Mouse (Mus musculus) macrophage (primary cell): Measurements from ENCODE around the gene H2-Aa. TPM values are rescaled to one million over a fixed set of nuclear protein-coding genes. Genes with fewer than 3 reads are reported as not detected.
A peak's percentile ranks its signal among the peaks of the same experiment; 100 is the strongest.

Experiments used
- H3K27ac ChIP-seq: fragments of 350-480 bp; formaldehyde crosslinking; 2 replicates; pipeline ENCODE4 v1.9.0; 2021
- H3K36me3 ChIP-seq: fragments of 350-480 bp; formaldehyde crosslinking; 2 replicates; pipeline ENCODE4 v1.9.0; 2021; ENCODE audit errors: inconsistent target
- H3K4me3 ChIP-seq: fragments of 350-480 bp; formaldehyde crosslinking; 2 replicates; pipeline ENCODE4 v1.9.0; 2021; ENCODE audit errors: inconsistent target
- H3K79me2 ChIP-seq: fragments of 350-480 bp; formaldehyde crosslinking; 2 replicates; pipeline ENCODE4 v1.9.0; 2021; ENCODE audit errors: inconsistent target
- WGBS: methylation state at CpG from one replicate; pipeline ENCODE4 v1.1.7; 2026; ENCODE audit warnings: inconsistent platforms; ENCODE audit not compliant: missing documents; 5-methylcytosine and 5-hydroxymethylcytosine counted together
- polyA plus RNA-seq: library from polyadenylated mRNA; stranded (reverse); fragments of 250-400 nt; gene quantifications from 3 replicates; pipeline ENCODE4 v1.2.4, GENCODE M21; 2018; ENCODE audit warnings: inconsistent platforms

H2-Aa gene
- polyA plus RNA-seq, 1 experiment from 2014 or later, result 116 TPM

DNA sequence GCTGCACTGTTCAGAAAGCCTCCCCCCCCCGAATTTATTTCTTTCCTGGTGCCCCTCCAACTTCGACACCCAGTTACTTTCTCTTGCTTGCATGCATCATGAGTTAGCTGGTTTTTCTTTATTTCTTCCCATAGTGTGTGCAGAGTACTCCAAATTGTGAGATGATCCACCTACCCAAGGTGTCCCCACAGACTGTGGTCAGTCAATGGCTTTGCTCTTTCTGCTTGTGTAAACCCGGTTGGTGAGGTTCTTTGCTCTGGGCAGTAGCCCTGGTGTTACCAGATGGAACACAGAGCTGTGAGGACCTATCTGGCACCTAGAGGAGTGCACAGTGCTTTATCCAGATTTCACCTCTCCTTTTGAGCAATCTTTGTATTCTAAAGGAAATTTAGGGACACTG, 508 bp upstream of the H2-Aa start:
- Histone ChIP-seq H3K27ac (no peak overlapping the region), H3K36me3 (no peaks in the 10 kb centered on the region), H3K4me3 (no peak overlapping the region), H3K79me2 (no peaks in the 10 kb centered on the region)
- 72% methylated on average over 3 of the region's 3 CpGs for WGBS

DNA sequence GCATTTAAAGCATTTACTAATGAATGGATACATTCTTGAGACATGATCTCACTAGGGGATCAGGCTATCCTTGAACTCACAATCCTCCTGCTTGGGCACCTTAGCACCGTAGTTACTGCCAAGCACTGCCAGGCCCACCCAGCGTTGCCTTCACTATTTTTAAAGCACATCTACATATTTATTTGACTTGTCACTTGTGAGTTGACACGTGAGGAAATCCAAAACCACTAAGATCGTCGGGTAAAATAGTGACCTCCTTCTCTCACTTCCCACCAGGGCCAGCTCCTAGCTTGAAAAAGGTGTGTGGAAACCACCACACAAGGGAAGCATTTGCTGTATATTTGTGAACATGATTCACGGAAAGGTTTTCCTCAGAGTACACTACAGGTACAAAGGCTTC, 624 bp downstream of the H2-Aa start:
- Histone ChIP-seq H3K36me3 (no peaks in the 10 kb centered on the region), H3K4me3 (no peak overlapping the region), H3K27ac (no peak overlapping the region), H3K79me2 (no peaks in the 10 kb centered on the region)
- 33% methylated on average over 6 of the region's 6 CpGs for WGBS

GRCm38 (mm10) chr17:34286501-34286900, 1.1 kb downstream of the H2-Aa start:
- H3K4me3 ChIP-seq, result no peak overlapping the region
- no peaks in the 10 kb centered on the region for H3K79me2 ChIP-seq
- H3K36me3 ChIP-seq, result no peaks in the 10 kb centered on the region
- WGBS, result 35% methylated on average over 5 of the region's 5 CpGs
- H3K27ac ChIP-seq, result no peak overlapping the region

DNA sequence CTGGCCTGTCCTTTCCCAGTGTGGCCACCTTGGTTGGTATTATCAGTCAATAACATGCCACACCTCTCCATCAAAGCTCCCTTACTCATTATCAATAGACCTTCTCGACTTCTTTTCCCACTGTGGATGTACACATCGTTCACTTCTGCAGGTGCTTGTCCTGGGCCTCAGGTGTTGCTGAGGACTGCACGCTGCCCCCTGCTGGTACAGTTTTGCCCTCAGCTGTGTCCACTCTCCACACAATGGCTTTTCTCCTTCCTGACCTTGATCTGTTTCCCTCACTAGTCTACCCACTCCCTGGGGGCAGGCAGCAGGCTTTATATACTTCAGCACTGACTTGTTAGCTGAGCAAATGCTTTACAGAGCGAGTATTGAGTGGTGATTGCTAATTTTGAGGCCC, 1.8 kb downstream of the H2-Aa start:
- WGBS, result 75% methylated on average over 4 of the region's 4 CpGs
- H3K36me3 ChIP-seq, result no peaks in the 10 kb centered on the region
- H3K4me3 ChIP-seq, result no peak overlapping the region
- no peaks in the 10 kb centered on the region for H3K79me2 ChIP-seq
- H3K27ac ChIP-seq, result no peak overlapping the region

- Histone ChIP-seq H3K27ac (no peak overlapping the region), H3K4me3 (no peak overlapping the region), H3K36me3 (no peaks in the 10 kb centered on the region), H3K79me2 (no peaks in the 10 kb centered on the region)
- WGBS, result 98% methylated on average over 4 of the region's 4 CpGs
These were observed 2.3 kb downstream of the H2-Aa start for GRCm38 (mm10) chr17:34285371-34285770.

DNA sequence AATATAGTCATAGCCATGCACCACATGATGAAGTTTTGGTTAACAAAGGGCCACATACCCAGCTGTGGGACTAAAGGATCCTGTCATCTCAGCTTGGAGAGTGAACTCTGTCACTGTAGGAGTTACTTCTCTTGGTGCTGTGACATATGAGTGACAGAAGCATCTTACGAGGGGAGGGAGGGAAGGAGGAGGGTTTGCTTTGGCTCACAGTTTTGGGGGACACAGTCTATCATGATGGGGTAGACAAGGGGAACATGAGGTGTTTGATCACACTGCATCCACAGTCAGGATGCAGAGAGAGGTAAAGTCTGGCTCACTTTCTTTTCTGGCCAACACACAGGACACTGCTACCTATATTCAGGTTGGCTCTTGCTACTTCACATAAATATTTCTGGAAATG, 5.8 kb downstream of the H2-Aa start:
- no peaks in the 10 kb centered on the region for H3K79me2 ChIP-seq
- H3K36me3 ChIP-seq, result no peaks in the 10 kb centered on the region
- 73% methylated on average over 1 of the region's 1 CpGs for WGBS
- H3K27ac ChIP-seq, result no peak overlapping the region
- H3K4me3 ChIP-seq, result no peak overlapping the region

DNA sequence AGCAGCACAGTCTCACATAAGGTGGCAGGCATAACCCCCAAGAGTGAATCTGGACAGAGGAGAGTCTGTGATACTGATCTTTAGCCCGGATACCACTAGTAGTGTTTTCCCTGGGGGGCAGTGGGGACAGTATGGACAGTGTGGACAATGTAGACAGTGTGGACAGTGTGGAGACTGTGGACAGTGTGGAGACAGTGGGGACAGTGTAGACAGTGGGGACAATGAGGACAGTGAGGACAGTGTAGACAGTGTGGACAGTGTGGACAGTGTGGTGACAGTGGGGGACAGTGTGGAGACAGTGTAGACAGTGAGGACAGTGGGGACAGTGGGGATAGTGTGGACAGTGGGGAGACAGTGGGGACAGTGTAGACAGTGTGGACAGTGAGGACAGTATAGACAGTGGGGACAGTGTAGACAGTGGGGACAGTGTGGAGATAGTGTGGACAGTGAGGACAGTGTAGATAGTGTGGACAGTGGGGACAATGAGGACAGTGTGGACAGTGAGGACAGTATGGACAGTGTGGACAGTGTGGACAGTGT, 7.1 kb downstream of the H2-Aa start:
- WGBS, result 70% methylated on average over 1 of the region's 1 CpGs

GRCm38 (mm10) chr17:34272102-34272501, 15.5 kb downstream of the H2-Aa start:
- Histone ChIP-seq H3K27ac (no peak overlapping the region), H3K79me2 (no peaks in the 10 kb centered on the region), H3K36me3 (no peaks in the 10 kb centered on the region), H3K4me3 (no peak overlapping the region)
- 100% methylated on average over 1 of the region's 1 CpGs for WGBS

More for the DNA sequence above, 7.1 kb downstream of the H2-Aa start:
- Histone ChIP-seq H3K27ac (no peak overlapping the region), H3K4me3 (no peak overlapping the region), H3K79me2 (no peaks in the 10 kb centered on the region), H3K36me3 (no peaks in the 10 kb centered on the region)

DNA sequence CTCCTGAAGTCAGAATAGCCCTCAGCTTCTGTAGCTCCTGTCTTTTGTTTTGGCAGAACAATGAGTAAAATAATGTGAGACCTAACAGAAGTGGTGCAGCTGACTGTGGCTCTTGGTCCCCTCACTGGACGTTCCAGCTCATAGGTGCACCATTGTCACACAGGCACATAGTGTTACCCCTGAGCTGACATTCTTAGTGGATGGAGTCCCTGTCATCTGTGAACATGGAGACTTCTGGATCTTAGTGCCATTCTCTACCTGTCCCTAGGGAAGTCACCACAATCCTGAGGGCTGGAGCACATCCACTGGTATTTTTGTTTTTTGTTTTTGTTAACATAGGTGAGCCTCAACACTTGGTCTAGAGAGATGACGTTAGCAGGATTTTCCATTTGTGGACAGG, 16.7 kb downstream of the H2-Aa start:
- Histone ChIP-seq H3K36me3 (no peaks in the 10 kb centered on the region), H3K4me3 (no peak overlapping the region), H3K79me2 (no peaks in the 10 kb centered on the region), H3K27ac (no peak overlapping the region)
- WGBS, result 93% methylated on average over 2 of the region's 2 CpGs

DNA sequence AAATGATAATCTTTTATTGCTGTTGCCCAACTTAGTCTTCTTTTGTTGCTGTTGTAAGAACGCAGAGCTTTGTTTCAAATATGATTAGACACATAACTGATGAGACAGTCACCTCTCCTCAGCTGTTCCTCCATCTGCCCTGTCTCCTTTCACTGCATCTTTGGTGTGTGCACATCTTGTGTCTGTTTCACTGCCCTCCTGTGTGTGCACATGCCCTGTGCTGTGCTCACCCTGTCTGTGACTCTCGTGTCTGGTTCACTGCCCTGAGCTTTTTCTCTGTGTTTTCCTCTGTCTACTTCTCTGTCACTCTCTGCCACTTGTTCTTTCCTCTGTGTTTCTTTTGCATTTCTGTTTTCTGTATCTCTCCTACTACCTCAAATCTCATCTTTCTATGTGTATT, 17.4 kb downstream of the H2-Aa start:
- Histone ChIP-seq H3K79me2 (no peaks in the 10 kb centered on the region), H3K27ac (no peak overlapping the region), H3K4me3 (no peak overlapping the region), H3K36me3 (no peaks in the 10 kb centered on the region)
- WGBS, result 93% methylated on average over 2 of the region's 2 CpGs

- no peak overlapping the region for H3K27ac ChIP-seq
- H3K36me3 ChIP-seq, result no peaks in the 10 kb centered on the region
- H3K4me3 ChIP-seq, result no peak overlapping the region
- no peaks in the 10 kb centered on the region for H3K79me2 ChIP-seq
- WGBS, result 98% methylated on average over 4 of the region's 4 CpGs
These were observed 17.8 kb downstream of the H2-Aa start for GRCm38 (mm10) chr17:34269817-34270216.

DNA sequence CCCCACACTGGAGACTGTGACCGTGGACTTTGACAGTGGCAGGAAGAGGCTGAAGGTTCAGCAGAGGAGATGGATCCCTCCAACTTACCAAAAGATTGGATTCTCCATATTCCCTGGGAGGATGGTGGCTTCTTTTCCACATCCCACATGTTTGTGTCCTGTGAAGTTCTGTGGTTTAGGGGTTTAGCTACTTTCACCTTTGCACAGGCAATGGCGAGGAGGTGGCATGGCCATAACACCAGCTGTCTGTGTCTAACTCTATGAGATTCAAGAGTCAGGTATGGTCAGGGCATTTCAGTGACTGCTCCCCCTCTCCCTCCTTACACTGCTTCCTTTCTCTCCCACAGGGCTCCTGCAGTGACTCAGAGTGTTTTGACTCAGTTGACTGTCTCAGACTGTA, 18.9 kb downstream of the H2-Aa start:
- Histone ChIP-seq H3K27ac (no peak overlapping the region), H3K4me3 (no peak overlapping the region), H3K79me2 (no peaks in the 10 kb centered on the region), H3K36me3 (no peaks in the 10 kb centered on the region)
- 94% methylated on average over 2 of the region's 2 CpGs for WGBS

GRCm38 (mm10) chr17:34268262-34268661, 19.4 kb downstream of the H2-Aa start:
- WGBS, result 86% methylated on average over 2 of the region's 2 CpGs
- no peaks in the 10 kb centered on the region for H3K79me2 ChIP-seq
- no peaks in the 10 kb centered on the region for H3K36me3 ChIP-seq
- no peak overlapping the region for H3K4me3 ChIP-seq
- no peak overlapping the region for H3K27ac ChIP-seq

GRCm38 (mm10) chr17:34264452-34265351, 22.9 kb downstream of the H2-Aa start:
- H3K36me3 ChIP-seq, result no peaks in the 10 kb centered on the region
- 3% methylated on average over 91 of the region's 93 CpGs for WGBS
- H3K79me2 ChIP-seq, result no peaks in the 10 kb centered on the region
- peak overlapping the region; percentile 45; the same call in 1 of the 2 replicates for H3K4me3 ChIP-seq
- H3K27ac ChIP-seq, result no peak overlapping the region

DNA sequence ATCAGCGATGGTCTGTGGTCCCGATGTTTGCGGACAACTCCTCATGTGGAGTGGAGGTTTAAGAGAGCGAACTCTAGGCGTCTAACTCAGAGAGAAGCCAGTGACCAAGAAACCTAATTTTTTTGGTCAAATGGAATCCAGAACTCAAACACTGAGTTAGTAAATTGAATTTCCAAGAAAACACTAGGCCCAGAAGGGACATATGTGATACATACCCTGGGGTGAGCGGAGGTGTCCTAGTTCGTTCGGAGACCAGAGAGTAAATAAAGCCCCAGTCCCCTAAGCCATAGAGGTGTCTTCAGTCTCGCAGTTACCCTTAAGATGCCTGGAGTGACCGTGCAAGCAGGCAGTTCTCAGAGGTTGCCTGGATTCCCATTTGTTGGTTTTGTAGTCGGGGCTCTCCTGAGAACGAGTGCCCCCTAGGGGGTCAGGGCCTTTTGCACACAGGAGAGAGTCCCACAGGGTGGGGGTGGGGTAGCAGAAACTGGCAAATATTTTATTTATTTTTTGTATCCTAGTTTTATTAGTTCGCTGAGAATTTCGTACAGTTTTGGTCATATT, 23.7 kb downstream of the H2-Aa start:
- no peaks in the 10 kb centered on the region for H3K36me3 ChIP-seq
- H3K27ac ChIP-seq, result no peak overlapping the region
- peak overlapping the region; percentile 45 for H3K4me3 ChIP-seq
- WGBS, result 18% methylated on average over 14 of the region's 14 CpGs
- no peaks in the 10 kb centered on the region for H3K79me2 ChIP-seq
